Mouse (Mus musculus) large intestine, adult 2 months (tissue): ENCODE measurements at regions not wholly inside any gene's neighbourhood (a gene's known extent, or its start where the extent isn't known, plus 50 kb on each side); places are given as distances from the start of the nearest gene placed in this dataset.
A peak's percentile ranks its signal among the peaks of the same experiment; 100 is the strongest.

ENCODE experiments used
- DNase-seq: peaks from one replicate; pipeline ENCODE4 v3.0.0-alpha.2; 2012; ENCODE audit warnings: low read depth, low spot score
- WGBS: fragments of 180-500 bp; shearing (Covaris S2); methylation state at CpG from one replicate; pipeline ENCODE4 v1.1.7; 2018; 5-methylcytosine and 5-hydroxymethylcytosine counted together

DNA sequence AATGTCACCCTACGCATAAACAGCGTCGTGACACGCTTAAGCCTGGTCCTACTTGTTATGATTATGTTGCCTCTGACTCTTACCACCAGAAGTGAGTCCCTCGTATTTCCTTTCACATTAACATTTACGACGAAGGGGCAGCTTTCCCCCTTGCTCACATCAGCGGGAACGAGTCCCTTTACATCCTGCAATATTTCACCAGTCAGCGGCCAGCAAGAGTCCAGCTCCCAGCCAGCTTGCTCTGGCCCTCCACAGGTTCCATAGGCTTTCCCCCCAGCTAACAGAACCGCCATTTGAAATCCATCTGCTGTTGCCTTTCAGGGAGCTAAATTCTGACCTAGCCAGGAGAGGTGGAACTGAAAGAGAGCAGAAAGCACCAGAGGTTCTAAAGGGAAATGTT is 342.5 kb downstream of the Lmo4 start:
- no peak for DNase-seq
- WGBS = 63% methylated on average over 11 of the region's 11 CpGs

DNA sequence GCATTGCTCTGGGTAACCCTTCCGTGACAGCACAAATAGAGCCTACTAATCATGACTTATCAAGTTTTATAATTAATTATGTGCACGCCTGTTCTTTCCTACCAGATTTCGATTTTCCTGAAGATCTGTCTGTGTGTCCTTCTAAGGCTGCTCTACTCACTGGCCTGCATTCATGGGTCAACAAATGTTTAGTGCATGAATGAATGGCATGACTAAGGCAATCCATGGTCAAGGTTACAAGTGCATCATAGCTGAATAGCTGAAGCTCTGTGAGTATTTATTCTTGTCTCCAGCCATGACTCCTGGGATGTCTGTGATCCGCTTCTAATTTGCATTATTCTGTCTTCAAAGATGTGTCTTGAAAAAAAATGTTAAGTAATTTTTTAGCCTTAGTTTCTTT is 343.2 kb downstream of the Lmo4 start:
- WGBS = 91% methylated on average over 4 of the region's 4 CpGs

DNA sequence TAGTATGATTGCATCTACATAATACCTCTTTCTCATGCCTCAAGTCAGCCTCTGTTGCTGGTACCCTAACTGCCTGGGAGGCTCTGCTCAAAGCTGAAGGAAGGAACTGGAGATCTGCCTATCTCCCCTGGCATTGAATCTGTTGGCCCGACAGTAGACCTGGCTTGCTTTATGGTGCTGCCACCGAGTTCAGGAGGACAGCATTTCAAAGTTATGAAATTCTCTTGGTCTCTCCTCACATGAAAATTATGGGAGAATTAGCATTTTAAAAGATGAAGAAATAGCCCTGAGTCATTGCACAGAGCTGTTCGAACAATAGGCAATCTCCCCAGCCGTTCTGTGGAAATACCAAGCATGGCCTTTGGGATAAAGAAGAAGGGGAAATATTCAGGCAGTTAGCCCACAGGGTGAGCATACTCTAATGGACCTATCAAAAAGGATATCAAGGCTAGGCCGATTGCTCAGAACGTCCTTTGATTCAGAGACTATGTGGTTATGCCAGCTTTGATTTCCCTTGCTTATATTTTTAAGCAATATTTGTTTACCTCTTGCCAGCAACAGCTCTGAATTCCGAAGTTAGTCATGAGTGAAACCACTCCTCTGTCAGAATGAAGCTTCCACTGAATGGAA is 369.3 kb downstream of the Lmo4 start:
- WGBS = 80% methylated on average over 7 of the region's 7 CpGs
- DNase-seq = no peak

More for the DNA sequence above, 343.2 kb downstream of the Lmo4 start:
- no peak for DNase-seq

- DNase-seq = no peak
- 69% methylated on average over 2 of the region's 2 CpGs for WGBS
These were observed 370.3 kb downstream of the Lmo4 start for GRCm38 (mm10) chr3:143834725-143835124.

- DNase-seq = no peak
- WGBS = 19% methylated on average over 1 of the region's 1 CpGs
These were observed 381.6 kb downstream of the Lmo4 start for GRCm38 (mm10) chr3:143823395-143823777.

DNA sequence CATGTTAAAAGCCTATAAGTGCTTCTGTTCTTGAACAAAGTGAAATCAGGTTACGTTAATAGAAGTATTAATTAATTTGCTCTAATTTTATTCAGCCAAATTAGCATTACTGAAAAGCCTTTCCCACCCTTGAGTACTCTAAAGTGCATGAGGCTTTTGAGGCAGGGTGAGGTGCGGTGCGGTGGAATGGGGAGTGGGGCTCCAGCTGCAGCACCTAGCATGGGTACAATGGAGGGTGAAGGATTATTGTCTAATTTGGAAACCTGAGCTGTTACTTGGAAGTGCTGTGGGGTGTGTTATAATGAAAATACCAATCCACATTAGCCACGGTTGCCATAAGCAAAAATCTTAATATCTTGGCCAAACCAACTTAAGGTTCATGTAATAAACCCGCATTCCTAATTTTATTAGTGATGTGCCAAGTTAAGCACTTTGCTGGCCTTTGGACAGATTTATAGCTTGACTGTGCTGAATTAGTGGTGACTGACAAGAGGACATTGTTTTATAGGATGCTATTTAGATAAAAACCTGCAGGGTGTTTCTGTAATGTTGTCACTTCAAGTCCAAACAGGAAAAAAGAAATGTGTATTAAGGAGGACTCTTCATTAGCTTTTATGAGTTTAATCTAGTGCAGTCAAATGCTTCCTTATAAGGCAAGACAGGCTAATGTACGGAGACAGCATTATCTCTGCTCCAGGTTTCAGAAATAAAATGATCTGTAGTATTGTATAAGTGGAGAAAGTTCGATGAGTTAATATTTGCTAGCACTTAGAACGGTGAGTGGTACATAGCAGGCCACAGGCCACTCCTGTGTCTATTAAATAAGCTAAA is 382.2 kb downstream of the Lmo4 start:
- no peak for DNase-seq
- WGBS = 34% methylated on average over 8 of the region's 8 CpGs

- 40% methylated on average over 8 of the region's 8 CpGs for WGBS
- no peak for DNase-seq
These were observed 397.5 kb downstream of the Lmo4 start for GRCm38 (mm10) chr3:143807544-143807943.

- no peak for DNase-seq
- 47% methylated on average over 3 of the region's 3 CpGs for WGBS
These were observed 398.1 kb downstream of the Lmo4 start for GRCm38 (mm10) chr3:143806940-143807339.

GRCm38 (mm10) chr3:143797850-143798249 is 407.2 kb downstream of the Lmo4 start:
- no peak for DNase-seq
- WGBS = 53% methylated on average over 5 of the region's 5 CpGs

GRCm38 (mm10) chr3:143790905-143791304 is 414.1 kb downstream of the Lmo4 start:
- 76% methylated on average over 8 of the region's 8 CpGs for whole genome bisulfite sequencing
- no peak for DNase-seq

DNA sequence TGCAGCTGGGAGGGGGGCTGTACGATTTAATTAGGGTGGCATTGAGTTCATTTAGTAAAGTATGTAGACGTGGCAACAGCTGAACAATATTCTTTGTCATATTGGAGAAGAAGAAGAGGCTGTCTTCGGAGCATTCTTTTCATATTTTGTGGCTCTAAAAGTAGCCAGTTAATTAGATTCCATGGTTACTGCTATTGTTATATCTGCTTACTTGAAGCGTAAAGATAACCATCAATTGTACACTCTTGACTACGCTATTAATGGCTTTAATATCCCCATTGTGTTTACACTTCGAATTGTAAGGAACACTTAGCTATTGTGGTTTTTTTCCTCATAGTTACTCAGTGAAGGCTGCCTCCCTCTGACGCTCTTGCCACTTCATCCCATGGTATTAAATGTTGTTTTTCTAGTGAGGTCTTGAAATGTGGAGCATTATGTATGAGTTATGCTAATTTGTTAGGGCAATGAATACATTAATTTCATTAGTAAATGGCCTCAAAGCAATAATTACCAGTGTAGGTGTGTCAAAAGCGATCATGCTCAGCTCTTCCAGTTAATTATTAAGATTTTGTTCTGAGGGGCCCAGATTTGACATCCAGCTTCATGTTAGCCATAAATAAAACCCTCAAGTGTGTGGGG is 415.0 kb downstream of the Lmo4 start:
- no peak for DNase-seq
- 65% methylated on average over 8 of the region's 8 CpGs for WGBS

DNA sequence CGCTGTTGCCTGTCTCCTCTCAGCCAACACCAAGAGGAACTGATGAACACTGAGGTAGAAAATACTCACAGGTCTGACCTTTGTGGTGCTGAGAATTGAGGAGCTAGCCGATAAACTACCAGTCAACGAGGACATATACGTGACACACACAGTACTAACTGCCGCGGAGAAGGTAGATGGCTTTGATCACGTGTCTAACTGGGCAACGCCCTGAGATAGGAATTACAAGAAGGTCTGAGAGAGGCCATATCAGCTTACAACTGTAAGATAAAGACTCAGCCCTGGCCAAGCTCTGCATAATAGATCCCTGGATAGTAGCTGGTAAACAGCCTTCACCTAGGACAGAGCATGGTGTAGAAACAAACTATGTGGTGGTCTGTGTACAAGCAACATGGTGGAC is 418.1 kb downstream of the Lmo4 start:
- DNase-seq = no peak
- WGBS = 87% methylated on average over 8 of the region's 8 CpGs

DNA sequence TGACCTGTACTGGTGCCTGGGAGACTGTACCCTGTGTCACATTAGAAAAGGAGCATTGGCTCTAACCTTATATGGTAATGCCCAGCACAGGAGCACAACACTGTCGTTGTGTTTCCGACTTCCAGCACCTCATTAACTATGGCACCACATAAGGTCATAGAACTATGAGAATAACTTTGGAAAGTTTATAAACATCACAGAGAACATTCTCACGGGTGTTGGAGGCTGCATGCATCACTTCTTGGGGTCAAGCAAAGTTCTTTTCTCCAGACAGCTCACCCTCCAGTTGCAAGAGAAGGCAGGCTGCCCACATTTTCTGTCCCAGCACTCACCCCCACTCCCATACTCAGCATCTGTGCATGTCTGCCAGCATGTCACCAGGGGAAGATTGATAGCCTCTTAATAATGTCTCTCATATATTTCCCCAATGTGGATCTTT is 420.6 kb downstream of the Lmo4 start:
- WGBS = 64% methylated on average over 3 of the region's 3 CpGs
- DNase-seq = no peak

- no peak for DNase-seq
- 51% methylated on average over 2 of the region's 2 CpGs for WGBS
These were observed 426.9 kb downstream of the Lmo4 start for GRCm38 (mm10) chr3:143778161-143778560.

GRCm38 (mm10) chr3:143759337-143759736 is 445.7 kb downstream of the Lmo4 start:
- 85% methylated on average over 1 of the region's 1 CpGs for WGBS
- DNase-seq = no peak

DNA sequence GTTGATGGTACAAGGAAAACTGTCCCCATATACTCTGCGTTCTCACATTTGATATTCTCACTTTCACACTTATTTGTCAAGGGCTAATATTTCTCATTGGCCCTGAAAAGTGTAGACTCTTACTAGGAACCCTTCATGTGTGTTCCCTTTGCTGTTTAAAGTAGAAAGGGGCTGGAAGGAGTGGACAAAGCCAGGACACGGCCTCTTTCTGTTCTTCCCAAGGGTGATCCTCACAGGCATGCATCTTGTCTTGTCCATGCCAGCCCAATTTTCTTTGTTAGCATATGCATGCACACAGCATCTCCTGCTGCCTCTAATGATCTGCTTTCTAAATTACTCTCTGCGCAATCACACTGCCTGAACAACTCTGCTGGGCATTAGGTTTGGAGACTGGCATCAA is 451.8 kb downstream of the Lmo4 start:
- no peak for DNase-seq
- 98% methylated on average over 3 of the region's 3 CpGs for WGBS

DNA sequence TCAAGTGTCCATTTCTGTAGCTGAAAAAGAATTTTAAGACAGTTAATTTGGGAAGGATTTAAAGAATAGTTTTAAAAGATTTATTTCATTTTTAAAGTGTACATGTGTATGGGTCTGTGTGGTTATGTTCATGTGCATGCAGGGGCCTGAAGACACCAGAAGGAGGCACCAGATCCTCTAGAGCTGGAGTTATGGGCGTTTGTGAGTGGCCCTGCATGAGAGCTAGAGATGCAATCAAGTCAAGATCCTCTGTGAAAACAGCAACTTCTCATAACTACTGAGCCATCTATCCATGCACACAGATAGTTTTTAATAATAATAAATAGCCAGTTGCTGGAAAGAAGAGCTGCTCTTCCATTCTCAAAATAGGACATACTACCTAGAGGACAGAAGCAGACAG is 452.4 kb downstream of the Lmo4 start:
- DNase-seq = no peak
- WGBS = 75% methylated on average over 1 of the region's 1 CpGs

- 87% methylated on average over 4 of the region's 4 CpGs for WGBS
- DNase-seq = no peak
These were observed 454.9 kb downstream of the Lmo4 start for GRCm38 (mm10) chr3:143750128-143750527.

GRCm38 (mm10) chr3:143743649-143744048 is 461.4 kb downstream of the Lmo4 start:
- no peak for DNase-seq

DNA sequence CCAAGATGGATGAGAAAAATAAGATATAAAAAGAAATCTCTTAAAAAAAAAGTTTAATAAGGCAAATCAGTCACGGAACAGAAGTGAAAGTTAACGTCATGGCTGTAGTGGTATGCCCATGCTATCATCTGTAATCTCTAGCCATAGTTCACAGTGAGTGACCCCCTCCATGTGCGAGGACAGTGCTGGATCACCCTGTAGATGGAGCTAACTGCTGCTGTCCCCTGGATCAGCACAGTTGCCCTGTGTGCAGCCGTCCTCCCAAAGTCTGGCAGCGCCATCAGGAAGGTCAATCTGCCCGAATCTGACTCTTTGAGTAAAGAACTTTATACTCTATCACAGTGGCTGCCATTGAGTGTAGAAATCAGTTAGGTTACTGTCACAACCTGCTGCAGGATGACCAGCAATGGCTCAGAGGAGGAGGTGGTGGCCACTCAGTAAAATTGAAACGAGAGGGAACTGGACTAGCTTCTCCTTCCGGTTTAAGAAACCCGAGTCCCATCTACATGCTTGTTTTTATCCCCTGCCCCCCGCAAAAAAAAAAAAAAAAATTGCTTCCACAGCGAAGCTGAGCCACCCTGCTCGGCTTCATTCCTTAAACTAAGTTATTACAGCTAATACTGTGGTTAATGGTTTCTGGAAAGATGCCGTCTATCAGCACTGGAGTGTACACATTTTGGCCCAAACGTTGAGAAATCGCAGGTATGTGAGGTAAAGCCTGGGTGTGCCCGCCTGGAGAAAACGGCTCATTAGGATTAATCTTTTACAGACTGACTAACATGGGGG is 462.0 kb downstream of the Lmo4 start:
- peak; percentile 19 for DNase-seq
- 27% methylated on average over 17 of the region's 17 CpGs for WGBS

More at GRCm38 (mm10) chr3:143743649-143744048, 461.4 kb downstream of the Lmo4 start:
- WGBS = 41% methylated on average over 7 of the region's 7 CpGs
